Mouse (Mus musculus) small intestine, adult 2 months (tissue): Measurements from ENCODE around the gene Slc25a19. TPM values are rescaled to one million over a fixed set of nuclear protein-coding genes. Genes with fewer than 3 reads are reported as not detected.

Experiments used
- H3K27ac ChIP-seq: fragments of 200-500 bp; 2 replicates; pipeline ENCODE4 v1.5.1; 2012; ENCODE audit warnings: low read depth, low read length, control low read depth, inconsistent platforms; ENCODE audit not compliant: insufficient read depth
- H3K27me3 ChIP-seq: fragments of 200-500 bp; 2 replicates; pipeline ENCODE4 v1.6.1; 2012; ENCODE audit warnings: mild to moderate bottlenecking, moderate library complexity, low read length, inconsistent platforms; ENCODE audit not compliant: control insufficient read depth, insufficient read depth
- H3K36me3 ChIP-seq: fragments of 200-500 bp; 2 replicates; pipeline ENCODE4 v1.6.1; 2012; ENCODE audit warnings: mild to moderate bottlenecking, low read length, control low read depth, inconsistent platforms; ENCODE audit not compliant: control insufficient read depth, insufficient read depth
- H3K4me1 ChIP-seq: fragments of 200-500 bp; 2 replicates; pipeline ENCODE4 v1.6.1; 2012; ENCODE audit warnings: low read length, inconsistent platforms, mixed read lengths; ENCODE audit not compliant: control insufficient read depth, insufficient read depth, insufficient read length
- H3K4me3 ChIP-seq: fragments of 200-500 bp; 2 replicates; pipeline ENCODE4 v1.5.1; 2012; ENCODE audit warnings: low read depth, mild to moderate bottlenecking, control low read depth, inconsistent platforms, low read length, moderate library complexity
- CTCF ChIP-seq: fragments of 200-500 bp; IDR thresholded peaks from 2 replicates; pipeline ENCODE4 v1.5.1; 2012; ENCODE audit warnings: low read depth, mild to moderate bottlenecking, control low read depth, inconsistent platforms, low read length, moderate library complexity, mixed read lengths; ENCODE audit not compliant: insufficient replicate concordance, insufficient read length; ENCODE audit errors: extremely low read depth
- POLR2A ChIP-seq: fragments of 200-500 bp; IDR thresholded peaks from 2 replicates; pipeline ENCODE4 v1.6.1; 2012; ENCODE audit warnings: low read depth, mild to moderate bottlenecking, control low read depth, inconsistent platforms, low read length, moderate library complexity
- WGBS: fragments of 180-500 bp; shearing (Covaris S2); methylation state at CpG from one replicate; pipeline ENCODE4 v1.1.7; 2018; 5-methylcytosine and 5-hydroxymethylcytosine counted together
- polyA plus RNA-seq: library from polyadenylated mRNA; depleted of rRNA; stranded (reverse); fragments of >200 nt; gene quantifications from 2 replicates; pipeline ENCODE4 v1.2.3, GENCODE M21; 2012; rRNA removed

The Slc25a19 gene
- polyA plus RNA-seq, 1 experiment = 19.6 TPM

GRCm38 (mm10) chr11:115579080-115579479 lies 49.0 kb downstream of the Slc25a19 start:
- no peak overlapping the region for H3K27ac ChIP-seq
- peaks cover 36% of the 10 kb centered on the region for H3K36me3 ChIP-seq
- no peaks in the 10 kb centered on the region for H3K4me1 ChIP-seq
- no peak overlapping the region for H3K4me3 ChIP-seq
- TF ChIP-seq POLR2A = no peak
- TF ChIP-seq CTCF = no peak
- H3K27me3 ChIP-seq = no peaks in the 10 kb centered on the region

DNA sequence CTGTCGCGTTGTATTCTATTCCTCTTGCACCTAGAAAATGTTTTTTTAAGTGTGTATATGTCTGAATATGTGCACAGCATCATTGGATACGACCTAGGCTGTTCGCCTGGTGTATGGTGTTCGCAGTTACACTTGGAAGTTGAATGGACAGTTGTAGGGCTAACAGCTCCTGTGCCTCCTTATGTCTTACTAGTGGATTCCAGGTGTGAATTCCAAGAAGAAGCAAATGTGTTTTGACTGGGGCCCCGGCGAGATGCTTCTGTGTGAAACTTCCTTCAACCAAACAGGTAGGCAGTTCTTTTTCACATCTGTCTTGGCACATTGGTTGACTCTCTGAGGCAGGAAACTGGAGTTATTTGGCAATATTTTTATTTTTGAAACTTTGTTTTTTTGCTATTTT lies 63.1 kb downstream of the Slc25a19 start:
- 7% methylated on average over 7 of the region's 7 CpGs for WGBS
- Histone ChIP-seq H3K27ac (no peak overlapping the region), H3K36me3 (peaks cover 17% of the 10 kb centered on the region), H3K4me1 (no peaks in the 10 kb centered on the region), H3K4me3 (no peak overlapping the region; the same call in 1 of the 2 replicates), H3K27me3 (no peaks in the 10 kb centered on the region)
- TF ChIP-seq CTCF (no peak), POLR2A (no peak)

Other genes with a start within 250 kb of the Slc25a19 start
- 3.8 and 4.2 TPM in 2 replicates for gene Cdr2l, start 246.4 kb downstream of the Slc25a19 start, polyA plus RNA-seq
- gene Mrpl58, start 224.5 kb downstream of the Slc25a19 start, polyA plus RNA-seq = 42.0 and 45.8 TPM in 2 replicates
- 50.8 and 61.5 TPM in 2 replicates for gene Atp5h, start 208.3 kb downstream of the Slc25a19 start, polyA plus RNA-seq
- gene Kctd2, start 208.2 kb downstream of the Slc25a19 start, polyA plus RNA-seq = 13.4 and 27.3 TPM in 2 replicates
- 1.5 and 4.7 TPM in 2 replicates for gene Trim80, start 187.8 kb downstream of the Slc25a19 start, polyA plus RNA-seq
- gene Slc16a5, start 165.8 kb downstream of the Slc25a19 start, polyA plus RNA-seq = 98.7 and 220 TPM in 2 replicates
- gene Armc7, start 152.6 kb downstream of the Slc25a19 start, polyA plus RNA-seq = 13.2 and 16.3 TPM in 2 replicates
- 56.8 and 132 TPM in 2 replicates for gene Nt5c, start 136.4 kb downstream of the Slc25a19 start, polyA plus RNA-seq
- 210 and 430 TPM in 2 replicates for gene Jpt1, start 113.9 kb downstream of the Slc25a19 start, polyA plus RNA-seq
- gene Sumo2, start 92.0 kb downstream of the Slc25a19 start, polyA plus RNA-seq = 3.6 and 7.0 TPM in 2 replicates
- 12.6 and 16.8 TPM in 2 replicates for gene Nup85, start 63.9 kb downstream of the Slc25a19 start, polyA plus RNA-seq
- 11.8 and 13.3 TPM in 2 replicates for gene Mrps7, start 24.4 kb downstream of the Slc25a19 start, polyA plus RNA-seq
- 12.6 and 14.7 TPM in 2 replicates for gene Gga3, start 24.2 kb downstream of the Slc25a19 start, polyA plus RNA-seq
- 49.4 and 108 TPM in 2 replicates for gene Mif4gd, start 15.3 kb downstream of the Slc25a19 start, polyA plus RNA-seq
- 13.0 and 34.8 TPM in 2 replicates for gene Grb2, start 80.3 kb upstream of the Slc25a19 start, polyA plus RNA-seq
- gene Tmem94, start 137.1 kb upstream of the Slc25a19 start, polyA plus RNA-seq = 48.2 and 132 TPM in 2 replicates
- gene Caskin2, start 185.3 kb upstream of the Slc25a19 start, polyA plus RNA-seq = 26.1 and 52.6 TPM in 2 replicates
- gene Tsen54, start 186.4 kb upstream of the Slc25a19 start, polyA plus RNA-seq = 24.3 and 40.8 TPM in 2 replicates
- 140 and 268 TPM in 2 replicates for gene Llgl2, start 195.8 kb upstream of the Slc25a19 start, polyA plus RNA-seq
- gene Myo15b, start 230.1 kb upstream of the Slc25a19 start, polyA plus RNA-seq = 539 and 1,655 TPM in 2 replicates